Mouse (Mus musculus) kidney, adult 2 months (tissue): Measurements from ENCODE around the gene Frmd4a.

ENCODE experiments used
- CTCF ChIP-seq: fragments of 200-500 bp; conservative IDR thresholded peaks from 2 replicates; pipeline ENCODE4 v1.5.1; 2011; ENCODE audit warnings: low read depth, mild to moderate bottlenecking, control low read depth, low read length, moderate library complexity, mixed read lengths; ENCODE audit not compliant: insufficient read depth, insufficient read length
- POLR2A ChIP-seq: fragments of 200-500 bp; IDR thresholded peaks from one replicate; pipeline ENCODE4 v1.6.1; 2011; ENCODE audit warnings: low read depth, low read length, control low read depth

DNA sequence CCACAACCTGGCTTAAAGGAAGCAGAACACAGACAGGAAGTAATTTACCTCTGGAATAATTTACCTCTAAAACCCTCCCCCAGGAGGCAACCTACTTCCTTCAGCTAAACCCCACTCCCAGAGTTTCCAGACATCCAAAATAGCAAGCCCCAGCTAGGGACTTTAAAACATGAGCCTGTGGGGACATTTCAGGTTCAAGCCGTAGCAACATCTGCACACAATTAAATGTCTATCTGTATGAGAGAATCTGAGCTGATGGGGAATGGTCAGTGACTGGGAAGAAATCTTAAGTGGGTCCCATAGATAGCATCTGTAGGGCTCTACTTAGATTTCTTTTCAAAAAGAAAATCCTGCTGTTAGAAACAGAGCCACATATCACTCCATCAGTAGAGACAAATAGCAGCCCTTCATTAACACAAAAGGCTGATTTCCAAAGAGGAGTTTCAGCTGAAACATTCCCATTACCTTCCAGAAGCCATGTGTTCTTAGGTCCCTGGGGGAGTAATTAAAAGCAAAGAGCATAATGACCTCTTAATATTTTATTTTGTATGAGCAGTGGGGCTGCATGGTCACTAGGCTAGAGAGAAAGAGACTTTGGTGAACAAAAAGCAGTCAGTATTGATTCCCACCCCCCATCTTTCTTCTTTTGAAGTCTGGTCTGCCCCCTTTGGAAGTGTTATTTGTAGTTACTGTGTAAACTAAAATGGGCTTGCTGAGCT is 505.4 kb downstream of the Frmd4a start:
- TF ChIP-seq CTCF (no peak), POLR2A (no peak)
